Mouse (Mus musculus): ENCODE results near the gene A330070K13Rik.

DNA sequence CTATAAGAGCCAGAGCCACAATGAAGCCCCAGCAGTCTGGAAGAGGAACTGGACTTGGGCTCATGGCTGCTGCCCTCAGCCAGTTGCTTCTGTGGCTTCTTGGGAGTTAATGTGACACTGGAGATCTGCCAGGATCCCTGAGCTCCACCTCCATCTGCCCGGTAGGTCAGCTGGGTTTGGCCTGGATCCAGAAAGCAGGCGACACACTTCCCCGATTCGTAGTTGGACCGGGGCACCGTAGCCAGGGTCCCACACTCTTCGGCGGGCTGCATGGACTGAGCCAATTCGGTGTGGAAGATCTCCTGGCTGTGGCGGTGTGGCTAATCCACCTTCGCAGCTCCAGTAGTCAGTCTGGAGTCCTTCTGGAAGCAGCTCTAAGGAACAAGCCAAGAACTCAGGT is 15.2 kb downstream of the A330070K13Rik start, which contains the start of gene Caln1:
- TF ChIP-seq CTCF (conservative IDR thresholded peaks at IDR 0.05; ENCODE audit: insufficient read depth, insufficient read length, low read depth, low read length) (no peak), POLR2A (IDR thresholded peaks at IDR 0.05; ENCODE audit: low read depth, low read length) (no peak)
